Mouse (Mus musculus) right cerebral cortex, postnatal 4 days (tissue): Measurements from ENCODE around the gene Nme6.

Experiments used
- DNase-seq: peaks from one replicate; pipeline ENCODE4 v3.0.0-alpha.2; 2022

The Nme6 gene

GRCm38 (mm10) chr9:109874797-109875691 lies 42.5 kb downstream of the Nme6 start, which contains the start of gene Cdc25a:
Gene Cdc25a (plus strand): TSS chr9:109875579.
- DNase-seq, result peak; percentile 94

GRCm38 (mm10) chr9:109875695-109876601 lies 43.4 kb downstream of the Nme6 start:
- peak; percentile 65 for DNase-seq

- no peak for DNase-seq
Measured at GRCm38 (mm10) chr9:109876756-109877155, 44.2 kb downstream of the Nme6 start.

GRCm38 (mm10) chr9:109877666-109878065 lies 45.1 kb downstream of the Nme6 start:
- DNase-seq, result no peak

GRCm38 (mm10) chr9:109879305-109879704 lies 46.8 kb downstream of the Nme6 start:
- DNase-seq, result no peak

- no peak for DNase-seq
Measured at GRCm38 (mm10) chr9:109886259-109886658, 53.7 kb downstream of the Nme6 start.

- DNase-seq, result no peak
Measured at GRCm38 (mm10) chr9:109887321-109887720, 54.8 kb downstream of the Nme6 start.

- no peak for DNase-seq
Measured at GRCm38 (mm10) chr9:109891501-109891900, 59.0 kb downstream of the Nme6 start.
